Mouse (Mus musculus): ENCODE results near the gene Dvl2.
"Not testable (repeated sequence)": the region's sequence is repeated elsewhere in the genome, so short reads cannot be mapped to it uniquely, and the experiment has no call there.

The Dvl2 gene

DNA sequence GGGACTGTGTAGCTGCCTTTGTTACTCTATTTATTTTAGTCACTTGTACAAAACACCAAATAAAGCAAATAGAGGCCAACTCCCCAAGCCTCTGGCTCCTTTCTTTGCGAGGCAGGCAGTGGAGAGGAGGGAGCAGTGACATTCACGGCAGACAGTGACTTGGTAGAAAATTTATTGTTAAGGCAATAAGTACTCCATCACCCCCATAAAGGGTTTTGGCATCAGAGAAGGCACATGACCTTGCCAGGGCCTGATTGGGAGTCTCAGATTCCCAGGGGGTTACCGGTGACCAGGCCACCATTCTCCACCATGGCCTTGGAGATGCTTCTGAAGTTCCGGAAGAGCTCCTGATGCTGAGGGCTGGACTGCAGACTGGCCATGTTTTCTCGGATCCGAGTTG, 9.6 kb downstream of the Dvl2 start:
- DNase-seq (ENCODE audit: low read depth, low spot score) = no peak

DNA sequence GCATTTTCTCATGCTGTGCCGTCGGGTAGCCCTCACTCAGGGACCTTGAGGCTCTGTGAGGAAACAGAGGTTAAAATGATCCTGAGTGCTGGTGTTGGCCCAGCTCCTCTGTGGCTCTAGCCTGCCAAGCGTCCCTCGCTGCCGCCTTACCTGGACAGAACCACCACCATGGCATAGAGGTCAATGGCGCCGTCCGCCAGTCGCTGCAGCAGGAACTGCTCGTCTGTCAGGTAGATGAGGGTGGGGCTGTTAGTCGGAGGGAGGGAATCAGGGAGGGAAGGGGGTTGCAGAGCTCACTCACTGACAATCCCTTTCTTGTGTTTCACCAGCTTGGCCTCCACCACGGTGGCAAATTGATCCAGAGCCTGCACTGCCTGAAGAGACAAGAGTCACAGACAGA, 10.2 kb downstream of the Dvl2 start:
- DNase-seq (ENCODE audit: low read depth, low spot score) = no peak

DNA sequence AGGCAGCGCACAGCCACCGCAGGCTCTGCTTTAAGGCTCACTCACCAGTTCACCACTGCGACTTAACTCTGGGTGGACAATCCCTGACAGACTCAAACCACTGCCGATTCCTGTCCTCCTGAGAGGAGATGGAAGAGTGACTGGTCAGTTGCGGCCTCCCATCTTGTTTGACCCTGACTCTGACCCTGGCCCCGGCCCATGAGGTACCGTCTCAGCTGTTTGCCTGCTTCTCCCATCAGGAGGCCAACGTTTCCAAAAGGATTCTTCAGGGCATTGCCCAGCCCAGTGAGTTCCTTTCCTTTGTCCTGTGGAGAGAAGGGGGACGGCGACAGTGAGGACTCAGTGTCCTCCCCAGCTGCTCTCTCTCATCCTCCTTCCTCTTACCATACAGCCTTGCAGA, 10.6 kb downstream of the Dvl2 start:
- no peak for DNase-seq (ENCODE audit: low read depth, low spot score)

DNA sequence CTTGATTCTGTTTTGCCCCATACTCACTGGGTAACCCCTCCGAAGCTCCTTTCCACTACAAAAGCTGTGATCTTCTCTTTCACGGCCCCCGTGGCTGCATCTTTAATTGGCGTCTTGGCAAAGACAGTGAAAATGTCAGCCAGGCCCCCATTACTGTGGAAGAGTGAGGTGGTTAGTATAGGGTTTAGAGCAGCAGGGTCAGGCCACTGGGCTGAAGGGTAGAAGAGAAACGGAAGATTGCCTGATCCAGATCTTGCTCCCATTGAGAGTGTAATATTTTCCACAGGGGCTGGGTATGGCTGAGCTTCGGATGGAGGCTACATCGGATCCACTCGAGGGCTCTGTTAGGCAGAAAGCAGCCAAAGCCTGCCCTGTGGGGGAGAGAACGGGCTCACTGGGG, 12.5 kb downstream of the Dvl2 start:
- DNase-seq (ENCODE audit: low read depth, low spot score) = no peak

DNA sequence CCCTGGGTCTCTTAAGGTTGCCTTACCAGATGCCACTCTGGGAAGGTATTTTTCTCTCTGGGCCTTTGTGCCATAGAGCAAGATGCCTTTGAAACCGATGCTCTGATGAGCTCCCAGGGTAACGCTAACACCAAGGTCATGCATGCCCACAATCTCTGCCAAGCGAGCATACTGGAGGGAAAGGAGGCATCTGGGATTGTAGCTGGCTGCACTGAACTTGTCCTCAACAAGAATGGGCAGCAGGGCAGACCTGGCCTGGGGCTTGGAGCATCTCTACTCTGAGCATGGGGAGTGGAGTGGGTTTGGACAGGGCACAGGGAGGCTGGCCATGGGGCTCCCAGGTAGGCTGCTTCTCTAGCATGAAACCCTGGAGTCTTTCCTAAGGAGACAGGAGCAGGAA, 13.0 kb downstream of the Dvl2 start:
- DNase-seq (ENCODE audit: low read depth, low spot score) = no peak

DNA sequence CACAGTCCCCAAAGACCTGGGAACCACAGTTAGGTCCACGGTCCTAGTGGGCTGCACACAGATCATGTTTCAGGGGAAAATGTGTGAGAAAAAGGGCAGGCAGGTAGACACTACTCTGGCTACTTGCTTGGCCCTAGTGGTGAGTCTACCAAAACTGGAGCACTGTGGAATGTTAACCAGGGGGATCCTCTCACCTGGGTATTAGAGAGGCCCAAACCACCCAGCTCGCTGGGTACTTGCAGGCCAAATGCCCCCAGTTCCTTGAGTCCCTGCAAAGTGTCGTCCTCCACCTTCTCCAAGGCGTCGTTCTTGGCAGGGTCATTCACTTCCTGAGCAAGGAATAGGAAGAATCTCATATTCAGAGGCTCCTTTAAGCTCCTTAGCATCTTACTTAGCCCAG, 13.7 kb downstream of the Dvl2 start:
- DNase-seq (ENCODE audit: low read depth, low spot score) = no peak

DNA sequence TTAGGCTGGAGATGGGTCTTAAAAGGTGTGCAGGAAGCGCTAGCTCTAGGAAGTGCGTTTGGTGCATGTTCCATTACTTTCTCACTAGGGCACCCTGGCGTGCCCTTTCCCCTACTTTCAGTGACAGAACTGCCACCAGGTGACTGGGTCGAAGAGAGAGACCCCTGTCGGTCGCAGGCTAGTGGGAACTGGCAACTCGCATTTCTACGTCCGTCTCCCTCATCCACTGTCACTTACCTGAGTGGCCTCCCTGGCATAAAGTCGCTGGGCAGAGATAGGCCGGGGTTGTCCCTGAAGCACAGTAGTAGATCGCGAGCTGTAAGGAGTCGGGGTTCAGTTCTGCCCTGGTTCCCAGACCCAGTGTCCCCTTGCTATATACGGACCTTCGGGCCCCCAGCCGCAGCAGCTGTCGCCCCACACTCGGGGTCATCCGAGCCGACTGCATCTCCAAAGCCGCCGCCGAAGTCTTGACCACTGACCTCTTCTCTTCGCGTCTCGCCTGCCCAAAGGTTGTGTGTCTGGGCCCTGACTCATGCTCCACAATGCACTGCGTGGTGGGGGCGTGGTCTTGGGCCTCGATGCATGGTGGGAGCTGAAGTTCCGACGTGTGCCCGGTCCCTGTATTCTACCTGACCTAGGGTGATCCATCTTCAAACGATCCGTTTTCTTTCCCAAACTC, 14.6 kb downstream of the Dvl2 start, which contains the start of gene Acadvl:
Gene Acadvl, minus strand, starts transcription at position 532 of the 679 bp plus-strand sequence.
- peak; percentile 73 for DNase-seq (ENCODE audit: low read depth, low spot score)

DNA sequence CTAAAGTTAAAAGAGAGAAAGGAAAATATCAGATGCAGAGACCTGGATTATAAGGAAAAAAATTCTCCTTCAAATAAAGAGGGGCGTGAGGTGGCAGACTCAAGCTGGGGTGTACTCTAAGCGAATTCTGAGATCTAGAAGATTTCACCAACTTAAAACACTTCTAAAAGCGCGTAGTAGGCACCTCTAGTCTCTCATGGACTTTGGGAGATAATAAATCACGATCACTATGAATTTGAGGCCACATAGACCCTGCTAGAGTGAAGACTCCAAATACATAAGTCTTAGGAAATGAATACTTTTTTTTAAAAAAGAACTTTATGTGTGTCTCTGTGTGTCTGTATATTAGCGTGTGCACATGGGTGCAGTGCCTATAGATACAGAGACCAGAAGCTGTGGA, 15.3 kb downstream of the Dvl2 start:
- no peak for DNase-seq (ENCODE audit: low read depth, low spot score)

DNA sequence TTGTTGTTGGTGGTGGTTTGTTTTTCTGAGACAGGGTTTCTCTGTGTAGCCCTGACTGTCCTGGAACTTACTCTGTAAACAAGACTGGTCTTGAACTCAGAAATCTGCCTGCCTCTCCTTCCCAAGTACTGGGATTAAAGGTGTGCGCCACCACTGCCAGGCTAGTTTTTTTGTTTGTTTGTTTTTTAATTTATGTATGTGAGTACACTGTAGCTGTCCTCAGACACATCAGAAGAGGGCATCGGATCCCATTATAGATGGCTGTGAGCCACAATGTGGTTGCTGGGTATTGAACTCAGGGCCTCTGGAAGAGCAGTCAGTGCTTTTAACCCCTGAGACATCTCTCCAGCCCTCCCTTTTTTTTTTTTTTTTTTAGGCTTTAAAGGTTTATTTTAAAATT, 15.8 kb downstream of the Dvl2 start:
- not testable (repeated sequence) for DNase-seq (ENCODE audit: low read depth, low spot score)

DNA sequence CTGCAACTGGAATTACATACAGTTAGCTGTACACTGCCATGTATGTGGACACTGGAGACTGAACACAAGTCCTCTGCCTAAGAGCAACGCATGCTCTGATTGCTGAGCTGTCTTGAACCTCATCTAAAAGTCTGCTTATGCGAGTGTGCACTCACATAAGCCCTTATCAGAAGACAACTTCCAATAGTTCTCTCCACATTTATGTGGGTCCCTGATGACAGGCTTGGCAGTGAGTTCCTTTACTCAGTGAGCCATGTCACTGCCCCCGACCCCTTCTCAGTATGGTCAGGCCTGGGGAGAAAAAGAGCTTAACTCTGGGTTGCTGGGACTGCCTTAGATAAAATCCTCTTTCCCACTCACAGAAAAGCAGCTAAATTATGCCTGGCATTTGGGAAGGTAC, 16.3 kb downstream of the Dvl2 start, which contains the start of gene Dlg4:
Gene Dlg4, plus strand, starts transcription at position 274 of the 400 bp plus-strand sequence.
- no peak for DNase-seq (ENCODE audit: low read depth, low spot score)

DNA sequence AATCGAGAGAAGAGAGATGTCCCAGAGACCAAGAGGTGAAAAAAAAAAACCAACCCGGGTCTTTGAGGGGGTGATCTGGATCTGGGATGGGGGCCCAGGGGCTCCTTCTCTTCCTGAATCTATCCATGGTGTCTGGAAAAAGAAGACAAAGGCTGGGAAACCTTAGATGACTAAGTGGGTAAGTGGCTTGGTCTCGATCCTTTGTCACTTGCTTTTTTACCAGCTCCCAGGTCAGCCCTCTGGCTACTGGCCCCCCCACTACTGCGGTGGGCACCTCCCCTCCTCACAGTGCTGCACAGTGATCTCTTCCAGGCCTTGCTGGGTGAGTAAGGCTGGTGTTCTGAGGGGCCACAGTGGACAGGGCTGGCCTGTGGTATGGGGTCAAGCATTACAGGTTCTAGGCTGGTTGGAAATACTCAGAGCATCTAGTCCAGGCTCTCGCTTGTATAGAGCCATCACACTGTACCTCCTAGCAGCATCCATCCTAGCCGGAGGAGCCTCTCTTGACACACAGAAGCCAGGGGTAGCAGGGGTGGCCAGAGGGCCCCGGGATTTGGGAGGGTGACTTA, 16.9 kb downstream of the Dvl2 start:
- no peak for DNase-seq (ENCODE audit: low read depth, low spot score)

DNA sequence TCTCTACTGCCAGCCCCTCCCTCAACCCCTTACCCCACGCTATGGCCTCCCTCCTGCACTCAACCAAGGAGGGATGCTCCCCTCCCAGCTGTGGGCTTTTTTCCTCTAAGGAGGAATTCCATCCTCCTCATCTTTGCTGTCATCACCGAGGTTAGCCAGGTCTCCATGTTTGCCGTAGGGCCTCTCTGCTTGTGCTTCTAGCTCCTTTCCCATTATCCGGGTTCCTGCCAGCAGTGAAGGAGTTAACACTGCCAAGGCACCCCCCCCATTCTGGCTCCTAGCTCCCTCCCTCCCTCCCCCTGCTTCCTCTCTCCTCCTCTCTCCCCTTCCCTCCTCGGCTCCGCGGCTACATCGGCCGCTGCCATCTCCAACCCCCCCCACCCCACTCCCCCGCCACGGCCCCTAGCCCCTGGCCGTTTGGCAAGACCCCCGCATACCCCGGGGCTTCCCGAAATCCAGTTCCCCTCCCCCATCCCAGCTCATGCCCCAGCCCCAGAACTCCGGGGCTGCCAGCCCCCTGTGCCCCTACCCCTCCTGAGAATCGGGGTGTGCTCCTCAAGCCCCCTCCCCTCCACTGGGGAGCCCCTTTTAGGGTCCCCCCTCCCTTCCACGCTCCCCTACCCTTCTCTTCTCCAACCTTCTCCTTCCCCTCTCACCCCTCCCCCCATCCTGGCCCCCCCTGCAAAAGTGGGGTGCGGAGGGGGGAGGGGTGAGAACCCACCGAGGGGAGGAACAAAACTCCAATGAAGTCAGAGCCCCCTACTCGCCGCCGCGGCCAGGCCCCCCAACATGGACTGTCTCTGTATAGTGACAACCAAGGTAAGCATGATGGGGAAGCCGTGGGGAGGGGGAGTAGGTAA, 18.0 kb downstream of the Dvl2 start:
- DNase-seq (ENCODE audit: low read depth, low spot score) = no peak

DNA sequence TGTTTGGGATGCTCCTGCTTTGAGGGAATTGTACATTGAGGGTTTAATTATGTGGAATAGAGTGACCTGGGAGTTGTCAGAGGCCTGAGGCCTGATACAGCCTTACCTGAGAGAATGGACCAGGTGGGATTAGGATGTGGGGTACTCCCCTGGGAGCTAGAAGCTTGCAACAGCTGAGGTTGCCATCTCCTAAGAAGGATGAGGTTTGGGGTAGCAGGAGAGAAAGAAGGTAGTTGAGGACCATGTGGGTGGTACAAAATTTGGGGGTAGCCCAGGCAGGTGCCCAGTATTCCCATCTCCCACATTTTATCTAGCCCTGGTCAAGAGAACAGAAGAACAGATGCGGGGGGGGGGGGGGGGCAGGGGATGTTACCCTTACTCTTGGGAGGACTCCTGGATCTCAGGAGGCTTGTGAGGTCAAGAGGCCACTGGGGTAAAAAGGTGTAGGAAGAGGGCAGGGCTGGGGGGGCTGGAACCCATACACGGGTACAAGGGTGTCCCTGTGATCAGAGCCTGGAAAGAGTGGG, 19.2 kb downstream of the Dvl2 start:
- no peak for DNase-seq (ENCODE audit: low read depth, low spot score)

DNA sequence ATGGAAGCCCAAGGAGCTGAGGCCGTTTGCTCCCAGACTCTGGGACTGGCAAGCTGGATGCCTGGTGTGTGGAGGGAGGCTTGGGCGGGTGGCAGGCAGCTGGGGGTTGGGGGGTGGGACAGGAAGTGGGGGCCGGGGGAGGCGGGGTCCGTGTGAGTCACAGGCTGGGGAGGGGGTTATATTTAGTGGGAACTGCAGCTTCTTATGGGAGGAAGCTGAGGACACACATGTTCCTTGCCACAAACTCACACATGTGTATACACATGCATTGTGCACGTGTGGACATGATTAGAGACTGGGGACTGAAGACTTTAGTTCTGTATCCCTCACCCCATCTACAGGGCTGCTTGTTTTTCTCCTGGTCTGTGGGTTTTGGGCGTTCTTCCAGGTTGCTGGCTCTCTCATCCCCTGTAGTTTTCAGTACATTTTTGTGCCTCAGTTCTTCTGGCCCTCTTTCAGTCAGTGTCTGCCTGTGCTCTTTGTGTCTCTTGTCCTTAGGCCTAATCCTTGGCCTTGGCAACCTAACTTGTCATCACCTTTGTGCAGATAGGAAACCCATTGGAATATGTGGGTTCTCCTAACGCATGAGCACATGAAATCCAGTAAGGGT, 19.7 kb downstream of the Dvl2 start:
- no peak for DNase-seq (ENCODE audit: low read depth, low spot score)

DNA sequence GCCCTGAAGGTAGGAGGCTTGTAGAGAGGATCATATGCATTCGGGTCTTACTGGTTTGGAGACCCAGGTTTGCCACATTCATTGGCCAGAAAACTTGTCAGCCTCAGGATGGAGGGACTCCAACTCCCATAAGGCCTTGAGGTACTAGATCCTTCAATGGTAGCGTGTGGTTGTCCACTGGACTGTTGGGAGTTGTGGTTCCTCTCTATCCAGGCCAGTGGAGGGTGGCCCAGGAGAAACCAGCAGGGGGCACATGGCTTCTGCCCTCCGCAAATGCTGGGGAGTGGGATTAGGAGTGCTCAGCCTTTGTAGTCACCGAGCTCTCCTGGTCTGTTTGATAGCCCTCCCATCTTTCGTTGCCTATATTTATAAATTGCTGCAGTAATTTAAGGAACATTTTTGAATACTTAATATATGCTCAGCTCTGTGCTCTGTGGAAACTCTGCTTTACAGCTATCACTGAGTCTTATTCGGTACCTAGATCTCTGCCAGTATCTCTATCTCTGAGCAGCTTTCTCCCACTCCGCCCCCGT, 20.4 kb downstream of the Dvl2 start:
- peak; percentile 72 for DNase-seq (ENCODE audit: low read depth, low spot score)

DNA sequence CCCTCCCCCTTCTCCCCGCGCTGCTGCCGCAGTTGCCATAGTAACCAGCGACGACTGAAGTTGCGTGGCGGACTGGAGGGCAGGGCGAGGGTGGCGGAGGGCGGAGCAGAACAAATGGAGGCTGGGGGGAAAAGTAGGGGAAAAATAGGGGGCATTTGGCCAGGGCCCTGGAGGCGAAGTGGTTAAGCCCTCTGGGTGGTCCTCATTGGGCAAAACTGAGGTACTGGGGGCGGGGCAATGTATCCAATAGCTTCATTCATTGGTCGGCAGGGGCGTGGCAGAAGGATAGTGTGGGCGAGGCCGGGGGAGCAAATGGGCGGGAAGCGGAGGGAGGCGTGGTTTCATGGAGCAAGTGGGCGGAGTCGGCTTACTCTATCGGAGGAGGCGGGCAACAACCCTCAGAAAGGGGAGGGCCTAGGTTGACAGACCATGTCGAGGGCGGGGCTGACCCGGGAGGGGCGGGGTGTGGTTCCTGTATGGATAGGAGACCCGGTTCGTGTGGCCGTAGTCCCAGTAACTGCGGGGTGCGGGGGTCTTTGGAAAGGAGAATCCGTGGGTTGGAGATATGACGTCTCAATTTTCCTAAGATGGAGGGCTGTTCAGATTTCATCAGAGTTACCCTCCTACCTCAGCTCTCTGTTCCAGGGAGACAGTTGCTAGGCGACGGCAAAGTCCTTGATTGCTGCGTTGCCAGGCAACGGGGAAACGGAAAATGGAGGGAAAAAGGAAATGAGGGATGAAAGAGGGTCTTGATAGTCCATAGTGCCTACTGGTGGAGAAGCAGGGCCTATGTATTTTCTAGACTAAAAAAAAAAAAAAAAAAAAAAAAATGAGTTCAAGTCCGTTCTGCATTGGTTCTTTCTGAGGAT, 21.1 kb downstream of the Dvl2 start:
- peak; percentile 91 for DNase-seq (ENCODE audit: low read depth, low spot score)

DNA sequence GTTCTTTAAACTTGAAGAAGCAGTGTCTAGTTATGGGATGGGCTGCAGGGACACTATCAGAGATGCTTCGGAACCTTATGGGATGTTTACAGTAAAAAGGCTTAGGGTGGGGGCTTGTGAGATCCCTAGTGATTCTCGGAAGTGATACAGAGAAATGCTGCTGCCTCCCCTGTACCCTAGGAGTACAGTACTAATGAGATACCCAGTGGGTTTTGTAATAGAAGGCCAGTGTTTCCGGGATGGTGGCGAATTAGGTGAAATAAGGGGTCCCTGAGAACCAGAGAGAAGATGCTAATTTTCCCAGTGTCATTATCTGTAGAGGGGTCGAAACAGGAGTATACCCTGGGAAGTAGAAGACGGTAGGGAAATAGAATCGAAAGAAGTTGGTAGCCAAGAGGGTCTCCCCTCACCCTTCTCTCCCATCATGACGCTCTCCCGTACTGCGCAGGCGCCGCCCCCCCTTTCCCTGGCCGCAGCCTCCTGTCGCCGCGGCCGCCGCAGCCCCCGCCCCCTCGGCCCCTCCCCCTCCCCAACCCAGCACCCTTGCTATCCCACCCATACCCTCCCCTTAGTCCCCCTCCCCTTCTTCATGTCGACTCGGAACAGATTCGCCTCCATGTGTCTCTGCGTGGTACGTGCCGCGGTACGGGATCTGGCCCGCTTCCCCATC, 23.2 kb downstream of the Dvl2 start:
- DNase-seq (ENCODE audit: low read depth, low spot score) = no peak

DNA sequence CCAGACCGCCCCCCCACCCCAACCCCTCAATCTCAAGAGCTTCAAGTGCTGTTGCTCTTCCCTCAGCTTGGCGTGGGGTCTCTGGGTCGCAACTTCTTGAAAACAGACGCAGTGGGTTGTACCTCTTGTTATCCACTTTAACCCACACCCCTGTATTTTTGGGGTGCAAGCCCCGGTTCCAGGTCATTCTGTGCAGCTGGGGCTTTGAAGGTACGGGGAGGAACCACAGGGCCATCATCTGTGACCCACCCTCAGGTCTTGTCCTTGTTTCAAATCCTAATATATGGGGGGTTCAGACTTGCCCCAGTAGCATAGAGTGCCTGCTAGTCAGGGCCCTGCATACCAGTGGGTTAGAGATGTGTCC, 23.7 kb downstream of the Dvl2 start:
- no peak for DNase-seq (ENCODE audit: low read depth, low spot score)

DNA sequence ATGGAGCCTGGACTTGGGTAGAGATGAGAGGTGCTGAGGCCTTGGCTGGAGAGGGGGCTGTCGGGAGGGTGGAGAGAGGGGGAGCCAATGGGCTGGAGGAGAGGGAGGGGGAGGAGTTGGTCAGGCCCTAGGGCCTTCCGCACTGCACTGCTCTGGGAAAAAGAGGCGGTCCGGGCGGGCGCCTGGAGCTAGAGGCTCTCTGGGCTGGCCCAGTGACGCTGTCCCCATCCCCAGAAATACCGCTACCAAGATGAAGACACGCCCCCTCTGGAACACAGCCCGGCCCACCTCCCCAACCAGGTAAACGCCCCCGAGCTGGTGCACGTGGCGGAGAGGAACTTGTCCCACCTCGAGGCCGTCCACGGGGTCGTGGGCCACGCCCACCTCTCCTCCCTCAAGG, 26.3 kb downstream of the Dvl2 start:
- DNase-seq (ENCODE audit: low read depth, low spot score) = no peak

DNA sequence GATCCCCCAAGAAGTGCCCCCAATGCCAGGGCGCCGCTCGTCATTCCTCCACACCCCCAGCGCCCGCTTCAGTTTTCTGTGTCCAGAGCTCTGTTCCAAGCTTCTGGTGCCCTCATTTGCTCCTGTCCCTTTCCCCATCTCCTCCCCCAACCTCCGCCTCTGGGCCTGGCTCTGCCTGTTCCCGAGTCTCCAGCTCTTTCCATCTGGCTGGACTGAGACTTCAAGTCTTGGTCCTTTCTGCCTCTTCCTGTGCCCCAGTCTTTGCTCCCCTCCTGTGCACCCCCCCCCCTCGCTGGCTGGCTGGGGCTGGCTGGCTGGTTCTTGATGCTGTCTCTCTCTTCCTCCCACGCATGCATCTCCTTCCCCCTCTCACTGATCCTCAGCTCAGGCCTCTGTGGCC, 27.0 kb downstream of the Dvl2 start:
- DNase-seq (ENCODE audit: low read depth, low spot score) = no peak
